Mouse (Mus musculus) ovary, adult 10 weeks (tissue): ENCODE measurements around the gene Sapcd2. TPM values are rescaled to one million over a fixed set of nuclear protein-coding genes. Genes with fewer than 3 reads are reported as not detected.

ENCODE experiments used
- polyA plus RNA-seq: library from polyadenylated mRNA; stranded (reverse); fragments of 350-450 nt; fragmentation: Illumina TruSeq; extraction: RNeasy Lipid Tissue Mini Kit (QIAGEN cat#74804); gene quantifications from one replicate; pipeline ENCODE4 v1.2.3, GENCODE M21; 2014

Gene Sapcd2
- 0.17 TPM for polyA plus RNA-seq

DNA sequence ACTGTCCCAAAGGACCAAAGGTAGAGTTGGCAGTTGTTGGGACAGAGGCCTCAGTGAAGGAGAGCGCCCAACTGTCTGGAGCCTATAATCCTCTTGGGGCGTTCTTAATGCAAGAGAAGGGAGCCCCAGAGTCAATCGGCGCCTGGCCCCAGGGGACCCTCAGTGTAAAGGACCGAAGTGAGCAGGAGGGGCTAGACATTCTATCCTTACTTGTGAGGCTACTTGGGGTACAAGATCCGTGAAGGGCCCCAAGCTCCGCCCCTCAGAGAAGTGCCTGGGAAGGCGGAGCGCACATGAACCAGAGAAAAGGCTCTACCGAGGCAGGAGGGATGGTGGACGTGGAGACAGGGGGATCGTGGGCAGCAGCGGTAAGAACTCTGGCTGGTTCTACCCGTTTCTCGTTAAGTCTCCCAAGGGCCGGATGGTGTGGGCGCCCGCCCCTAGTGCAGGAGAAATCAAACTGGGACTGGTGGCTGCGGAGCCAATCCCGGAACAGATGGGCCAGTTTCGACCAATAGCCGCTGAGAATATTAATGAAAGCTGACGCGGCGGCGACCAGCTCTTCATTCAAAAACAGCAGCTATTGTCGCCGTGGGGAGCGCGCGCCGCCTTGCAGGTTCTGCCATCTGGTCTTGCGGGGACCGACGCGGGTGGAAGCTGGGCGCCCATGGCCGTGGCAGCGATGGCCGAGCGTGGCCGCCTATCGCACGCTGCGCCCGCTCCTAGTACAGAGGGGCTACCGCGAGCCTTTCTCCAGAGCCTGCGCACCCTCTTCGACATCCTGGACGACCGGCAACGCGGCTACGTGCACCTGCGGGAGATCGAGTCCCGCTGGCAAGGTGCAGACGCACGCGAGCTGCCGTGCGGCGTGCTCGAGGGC is at the start of gene Sapcd2:
Gene Sapcd2 (plus strand): TSS at position 558 of the 880 bp plus-strand sequence.

GRCm38 (mm10) chr2:25332286-25333160 is 39.6 kb upstream of the Sapcd2 start, which contains the start of gene Man1b1:
Man1b1 (plus strand) TSS chr2:25332338.

DNA sequence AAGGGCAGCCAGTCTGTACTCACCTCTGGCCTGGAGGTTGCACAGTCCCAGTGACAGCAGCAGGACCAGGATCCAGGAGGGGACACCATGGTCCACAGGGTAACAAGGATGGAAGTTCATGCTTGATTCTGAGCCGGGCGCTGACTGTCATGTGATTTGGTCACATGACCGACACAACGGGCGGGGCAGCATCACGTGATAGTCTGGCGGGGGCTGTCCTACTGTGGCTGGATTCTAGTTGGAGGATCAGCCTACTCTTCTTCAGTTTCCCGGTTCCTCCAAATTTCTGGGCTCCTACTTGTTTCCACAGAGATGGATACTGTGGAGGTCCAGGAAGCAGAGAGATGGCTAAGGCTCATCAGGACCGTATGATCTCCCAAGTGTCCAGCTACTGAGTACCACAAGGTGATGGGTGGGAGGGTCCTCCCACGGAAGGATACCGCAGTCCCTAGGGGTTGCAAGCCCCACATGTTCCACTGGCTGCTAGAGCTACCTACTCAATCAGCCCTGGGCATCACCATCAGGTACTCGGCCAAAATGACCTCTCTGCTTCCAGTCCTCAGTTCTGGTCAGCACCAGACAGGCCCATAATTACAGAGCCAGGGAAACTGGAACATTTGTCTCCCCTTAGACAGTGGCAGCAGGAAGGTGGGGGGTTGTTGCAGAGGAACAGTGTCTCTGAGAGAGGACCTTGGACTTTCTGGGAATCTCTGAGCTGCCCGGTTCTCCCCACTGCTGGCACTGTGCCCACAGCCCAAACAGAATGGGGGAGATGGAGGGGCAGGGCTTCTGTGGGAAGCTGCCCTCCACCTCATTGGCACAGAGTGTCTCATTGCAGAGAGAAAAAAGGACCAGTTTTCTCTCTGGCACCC is 15.7 kb upstream of the Sapcd2 start, which contains the start of gene Dpp7:
Gene Dpp7 (minus strand): TSS at position 152 of the 872 bp plus-strand sequence.

DNA sequence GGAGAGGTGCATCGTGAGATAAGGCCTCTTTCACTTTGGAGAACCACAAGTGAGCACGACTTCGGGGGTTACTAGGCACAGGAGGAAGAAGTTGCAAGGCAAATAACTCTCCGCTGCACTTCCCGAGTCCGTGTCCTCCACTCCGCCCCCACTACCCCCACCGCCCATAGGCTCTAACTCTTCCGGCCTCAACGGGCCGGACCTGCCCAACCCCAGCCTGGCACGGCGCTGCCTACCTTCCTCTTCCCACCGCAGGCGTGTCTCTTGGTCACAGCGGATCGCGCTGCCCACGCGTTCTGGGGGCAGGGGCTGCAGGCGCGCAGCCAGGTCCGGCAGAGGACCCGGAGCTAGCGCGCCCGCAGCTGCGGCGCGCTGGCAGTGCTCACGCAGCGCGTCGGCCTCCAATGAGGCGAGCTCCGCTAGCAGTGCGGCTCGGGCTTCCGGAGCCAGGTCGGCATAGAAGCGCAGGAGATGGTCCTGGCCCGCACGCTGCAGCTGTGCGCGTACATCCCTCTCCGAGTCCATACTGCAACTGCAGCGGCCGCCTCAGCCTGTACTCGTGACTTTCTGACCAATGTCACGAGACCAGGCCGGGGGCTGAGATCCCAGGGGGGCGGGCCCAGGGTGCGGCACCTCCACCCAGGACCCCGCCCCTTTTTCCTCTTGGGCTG is 6.9 kb upstream of the Sapcd2 start, which contains the start of gene Uap1l1:
Gene Uap1l1 (minus strand): TSS at position 592 of the 671 bp plus-strand sequence.

DNA sequence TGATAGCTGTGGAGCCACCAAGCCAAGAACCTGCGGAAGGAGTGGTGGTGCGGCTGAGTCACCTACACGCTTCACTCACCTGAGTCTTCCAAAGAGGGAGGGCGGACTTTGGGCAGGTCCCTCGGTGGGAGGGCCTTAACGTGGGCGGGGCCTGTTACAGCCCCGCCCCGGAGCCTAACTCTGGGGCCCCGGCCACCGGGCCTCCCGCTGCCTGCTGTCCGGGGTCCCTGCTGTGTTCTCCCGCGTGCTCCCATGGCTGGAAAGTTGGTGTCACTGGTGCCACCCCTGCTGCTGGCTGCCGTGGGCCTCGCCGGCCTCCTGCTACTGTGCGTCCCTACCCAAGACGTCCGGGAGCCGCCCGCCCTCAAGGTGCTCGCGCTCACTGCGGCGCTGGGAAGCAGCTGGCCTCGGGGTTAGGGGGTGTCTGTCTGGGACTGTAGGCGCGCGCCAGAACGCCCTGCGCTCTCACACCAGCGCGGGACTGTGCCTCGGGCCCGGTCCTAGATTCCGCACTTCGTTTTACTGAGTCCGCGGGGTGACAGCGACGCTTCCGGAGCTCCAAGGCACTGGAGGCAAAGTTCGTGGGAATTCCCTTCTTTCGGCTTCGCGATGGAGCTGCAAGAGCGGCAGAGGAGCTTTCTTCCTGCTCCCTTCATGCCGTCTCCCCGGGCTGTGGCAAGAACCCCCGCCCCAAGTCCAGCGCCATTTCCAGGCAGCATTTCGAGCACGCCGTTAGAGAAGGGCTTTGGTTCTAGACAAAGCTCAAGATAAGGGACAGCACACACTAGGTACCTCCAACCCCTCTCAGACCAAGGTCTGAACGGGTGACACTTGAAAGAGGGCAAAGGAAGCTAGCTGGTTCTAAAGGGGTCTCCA is 23.8 kb downstream of the Sapcd2 start, which contains the start of gene Entpd2:
Gene Entpd2 (plus strand): TSS at position 154 of the 876 bp plus-strand sequence.

GRCm38 (mm10) chr2:25399051-25399450 is 26.9 kb downstream of the Sapcd2 start, which contains the start of gene Npdc1:
Npdc1 (plus strand) TSS chr2:25399351.

DNA sequence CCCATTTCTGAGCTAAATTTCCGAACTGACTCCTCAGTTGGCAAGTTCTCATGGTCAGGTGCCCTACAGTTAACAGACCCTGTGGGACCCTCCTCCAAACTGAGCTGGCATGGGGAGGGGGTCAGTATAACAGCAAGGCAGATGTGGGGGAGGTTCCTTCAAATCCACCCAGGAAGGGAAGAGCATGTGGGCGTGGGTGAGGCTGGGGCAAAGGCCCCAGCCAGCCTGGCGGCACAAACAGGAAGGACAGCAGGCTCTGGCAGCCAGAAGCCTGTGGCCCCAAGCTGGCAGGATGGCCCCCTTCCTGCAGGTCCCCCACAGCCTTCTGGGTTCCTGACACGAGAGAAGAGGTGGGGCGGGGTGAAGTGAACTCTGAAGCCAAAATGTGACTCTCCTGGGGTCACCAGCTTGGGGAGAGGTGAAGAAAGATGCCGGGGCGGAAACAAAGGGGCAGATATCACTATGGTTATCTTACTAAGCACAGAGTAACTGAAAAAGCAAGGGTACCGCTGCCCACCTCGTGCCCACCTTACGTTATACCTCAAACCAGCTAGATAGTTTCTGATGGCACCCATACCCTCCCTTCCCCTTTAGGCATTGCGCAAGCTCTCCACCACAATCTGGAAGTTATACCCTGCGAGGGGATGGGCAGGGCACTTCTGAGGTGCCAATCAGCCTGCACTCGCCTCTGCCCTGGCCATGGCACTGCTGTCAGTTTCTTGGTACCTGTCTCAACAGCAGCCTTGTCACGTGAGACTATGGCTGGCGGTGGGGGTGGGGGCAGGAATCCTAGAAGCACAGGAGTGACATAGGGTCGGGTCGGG is 50.7 kb downstream of the Sapcd2 start, which contains the start of gene Fut7:
Gene Fut7 (plus strand): TSS at position 681 of the 824 bp plus-strand sequence.

Other genes with a start within 250 kb of the Sapcd2 start
- 4.8 TPM for gene Nrarp, start 191.6 kb upstream of the Sapcd2 start, polyA plus RNA-seq
- 2.8 TPM for gene Tor4a, start 175.4 kb upstream of the Sapcd2 start, polyA plus RNA-seq
- 4.4 TPM for gene Nelfb, start 160.8 kb upstream of the Sapcd2 start, polyA plus RNA-seq
- not detected for gene Stpg3, start 157.7 kb upstream of the Sapcd2 start, polyA plus RNA-seq
- gene Fam166a, start 153.6 kb upstream of the Sapcd2 start, polyA plus RNA-seq = not detected
- gene Tubb4b, start 147.6 kb upstream of the Sapcd2 start, polyA plus RNA-seq = 43.8 TPM
- gene Slc34a3, start 138.0 kb upstream of the Sapcd2 start, polyA plus RNA-seq = not detected
- not detected for gene Rnf224, start 135.5 kb upstream of the Sapcd2 start, polyA plus RNA-seq
- not detected for gene Rnf208, start 130.1 kb upstream of the Sapcd2 start, polyA plus RNA-seq
- gene Cysrt1, start 129.9 kb upstream of the Sapcd2 start, polyA plus RNA-seq = not detected
- 0.83 TPM for gene AL732309.1, start 125.5 kb upstream of the Sapcd2 start, polyA plus RNA-seq
- not detected for gene Tmem203, start 116.9 kb upstream of the Sapcd2 start, polyA plus RNA-seq
- 0.31 TPM for gene Tprn, start 109.7 kb upstream of the Sapcd2 start, polyA plus RNA-seq
- gene Ssna1, start 99.9 kb upstream of the Sapcd2 start, polyA plus RNA-seq = 0.80 TPM
- gene Anapc2, start 99.8 kb upstream of the Sapcd2 start, polyA plus RNA-seq = 7.8 TPM
- gene Tmem210, start 84.2 kb upstream of the Sapcd2 start, polyA plus RNA-seq = not detected
- not detected for gene Lrrc26, start 82.4 kb upstream of the Sapcd2 start, polyA plus RNA-seq
- not detected for gene Grin1, start 53.1 kb upstream of the Sapcd2 start, polyA plus RNA-seq
- 19.7 TPM for gene Man1b1, start 40.0 kb upstream of the Sapcd2 start, polyA plus RNA-seq
- gene Dpp7, start 16.0 kb upstream of the Sapcd2 start, polyA plus RNA-seq = 6.6 TPM
- 0.60 TPM for gene Uap1l1, start 6.6 kb upstream of the Sapcd2 start, polyA plus RNA-seq
- gene Entpd2, start 23.6 kb downstream of the Sapcd2 start, polyA plus RNA-seq = 0.34 TPM
- gene Npdc1, start 27.0 kb downstream of the Sapcd2 start, polyA plus RNA-seq = 15.0 TPM
- gene Fut7, start 50.9 kb downstream of the Sapcd2 start, polyA plus RNA-seq = not detected
- gene Abca2, start 56.4 kb downstream of the Sapcd2 start, polyA plus RNA-seq = 0.77 TPM
- not detected for gene Clic3, start 84.5 kb downstream of the Sapcd2 start, polyA plus RNA-seq
- gene Paxx, start 88.8 kb downstream of the Sapcd2 start, polyA plus RNA-seq = 2.4 TPM
- gene Ptgds, start 97.7 kb downstream of the Sapcd2 start, polyA plus RNA-seq = not detected
- not detected for gene Lcn12, start 121.6 kb downstream of the Sapcd2 start, polyA plus RNA-seq
- 0.37 TPM for gene Fbxw5, start 128.4 kb downstream of the Sapcd2 start, polyA plus RNA-seq
- gene C8g, start 129.4 kb downstream of the Sapcd2 start, polyA plus RNA-seq = not detected
- gene Traf2, start 174.6 kb downstream of the Sapcd2 start, polyA plus RNA-seq = 0.66 TPM
- gene Edf1, start 185.5 kb downstream of the Sapcd2 start, polyA plus RNA-seq = 2.4 TPM
- not detected for gene Mamdc4, start 202.5 kb downstream of the Sapcd2 start, polyA plus RNA-seq
- 1.1 TPM for gene Phpt1, start 202.9 kb downstream of the Sapcd2 start, polyA plus RNA-seq
- not detected for gene Ajm1, start 209.4 kb downstream of the Sapcd2 start, polyA plus RNA-seq
- gene Rabl6, start 236.2 kb downstream of the Sapcd2 start, polyA plus RNA-seq = 65.4 TPM
- gene Ccdc183, start 245.4 kb downstream of the Sapcd2 start, polyA plus RNA-seq = not detected
- gene Tmem141, start 249.7 kb downstream of the Sapcd2 start, polyA plus RNA-seq = 1.2 TPM